Mouse (Mus musculus): ENCODE measurements around the gene Stradb. TPM values are rescaled to one million over a fixed set of nuclear protein-coding genes. Genes with fewer than 3 reads are reported as not detected.

Gene Stradb
- polyA plus RNA-seq, 1 experiment from 2014 or later, result 17.4 TPM

GRCm38 (mm10) chr1:58945960-58946670 lies 27.2 kb upstream of the Stradb start:
- DNase-seq (ENCODE audit: low spot score) (no peak), ATAC-seq (ENCODE audit: low FRiP score, low TSS enrichment) (no peak)
- Histone ChIP-seq H3K9ac (ENCODE audit: low read length) (no peak overlapping the region), H3K4me1 (replicated peaks; ENCODE audit: control insufficient read depth, insufficient read depth) (no peaks in the 10 kb centered on the region), H3K36me3 (ENCODE audit: control insufficient read depth, insufficient read depth, low read length) (no peaks in the 10 kb centered on the region), H3K27me3 (ENCODE audit: control insufficient read depth, insufficient read depth, low read length) (no peaks in the 10 kb centered on the region), H3K4me3 (ENCODE audit: low read depth, low read length) (no peak overlapping the region), H3K9me3 (ENCODE audit: control insufficient read depth, low read length) (no peaks in the 10 kb centered on the region), H3K4me2 (replicated peaks; ENCODE audit: low read depth) (no peak overlapping the region), H3K27ac (replicated peaks) (no peak overlapping the region)
- 68% methylated on average over 7 of the region's 7 CpGs for WGBS
- TF ChIP-seq EP300 (optimal IDR thresholded peaks at IDR 0.05) (no peak), CTCF (IDR thresholded peaks at IDR 0.05; ENCODE audit: low read depth) (no peak)

GRCm38 (mm10) chr1:58946718-58947117 lies 26.6 kb upstream of the Stradb start:
- Histone ChIP-seq H3K27ac (replicated peaks) (no peak overlapping the region), H3K4me2 (replicated peaks; ENCODE audit: low read depth) (no peak overlapping the region), H3K27me3 (ENCODE audit: control insufficient read depth, insufficient read depth, low read length) (no peaks in the 10 kb centered on the region), H3K36me3 (ENCODE audit: control insufficient read depth, insufficient read depth, low read length) (no peaks in the 10 kb centered on the region), H3K4me1 (replicated peaks; ENCODE audit: control insufficient read depth, insufficient read depth) (no peaks in the 10 kb centered on the region; the same call in 1 of the 2 replicates), H3K9ac (ENCODE audit: low read length) (no peak overlapping the region), H3K4me3 (ENCODE audit: low read depth, low read length) (no peak overlapping the region), H3K9me3 (ENCODE audit: control insufficient read depth, low read length) (no peaks in the 10 kb centered on the region)
- no peak for ATAC-seq (ENCODE audit: low FRiP score, low TSS enrichment)
- TF ChIP-seq CTCF (IDR thresholded peaks at IDR 0.05; ENCODE audit: low read depth), result no peak
- TF ChIP-seq EP300 (optimal IDR thresholded peaks at IDR 0.05), result no peak
- no peak for DNase-seq (ENCODE audit: low spot score)
- WGBS, result 88% methylated on average over 9 of the region's 9 CpGs

GRCm38 (mm10) chr1:58949561-58950106 lies 23.7 kb upstream of the Stradb start:
- TF ChIP-seq CTCF (IDR thresholded peaks at IDR 0.05; ENCODE audit: low read depth) (no peak), EP300 (optimal IDR thresholded peaks at IDR 0.05) (no peak)
- Histone ChIP-seq H3K4me3 (ENCODE audit: low read depth, low read length) (no peak overlapping the region), H3K4me2 (replicated peaks; ENCODE audit: low read depth) (no peak overlapping the region), H3K4me1 (replicated peaks; ENCODE audit: control insufficient read depth, insufficient read depth) (no peaks in the 10 kb centered on the region; the same call in 1 of the 2 replicates), H3K27ac (replicated peaks) (no peak overlapping the region), H3K27me3 (ENCODE audit: control insufficient read depth, insufficient read depth, low read length) (no peaks in the 10 kb centered on the region), H3K9me3 (ENCODE audit: control insufficient read depth, low read length) (no peaks in the 10 kb centered on the region), H3K9ac (ENCODE audit: low read length) (no peak overlapping the region), H3K36me3 (ENCODE audit: control insufficient read depth, insufficient read depth, low read length) (no peaks in the 10 kb centered on the region)
- WGBS, result 79% methylated on average over 6 of the region's 6 CpGs
- DNase-seq (ENCODE audit: low spot score) (peak; percentile 8), ATAC-seq (ENCODE audit: low FRiP score, low TSS enrichment) (no peak)

GRCm38 (mm10) chr1:58950899-58951648 lies 22.2 kb upstream of the Stradb start:
- Histone ChIP-seq H3K36me3 (ENCODE audit: control insufficient read depth, insufficient read depth, low read length) (no peaks in the 10 kb centered on the region), H3K9ac (ENCODE audit: low read length) (no peak overlapping the region), H3K4me2 (replicated peaks; ENCODE audit: low read depth) (no peak overlapping the region), H3K4me1 (replicated peaks; ENCODE audit: control insufficient read depth, insufficient read depth) (no peaks in the 10 kb centered on the region; the same call in 1 of the 2 replicates), H3K27me3 (ENCODE audit: control insufficient read depth, insufficient read depth, low read length) (no peaks in the 10 kb centered on the region), H3K4me3 (ENCODE audit: low read depth, low read length) (no peak overlapping the region), H3K9me3 (ENCODE audit: control insufficient read depth, low read length) (no peaks in the 10 kb centered on the region), H3K27ac (replicated peaks) (peak overlapping the region; percentile 30; the same call in 1 of the 2 replicates)
- TF ChIP-seq CTCF (IDR thresholded peaks at IDR 0.05; ENCODE audit: low read depth) (no peak), EP300 (optimal IDR thresholded peaks at IDR 0.05) (no peak)
- DNase-seq (ENCODE audit: low spot score), result peak; percentile 85
- 10% methylated on average over 8 of the region's 8 CpGs for WGBS
- peak; percentile 91 for ATAC-seq (ENCODE audit: low FRiP score, low TSS enrichment)

- Histone ChIP-seq H3K27me3 (ENCODE audit: control insufficient read depth, insufficient read depth, low read length) (no peaks in the 10 kb centered on the region), H3K36me3 (ENCODE audit: control insufficient read depth, insufficient read depth, low read length) (no peaks in the 10 kb centered on the region), H3K27ac (replicated peaks) (peak overlapping the region; percentile 56), H3K9ac (ENCODE audit: low read length) (no peak overlapping the region), H3K4me2 (replicated peaks; ENCODE audit: low read depth) (no peak overlapping the region), H3K9me3 (ENCODE audit: control insufficient read depth, low read length) (no peaks in the 10 kb centered on the region), H3K4me3 (ENCODE audit: low read depth, low read length) (no peak overlapping the region), H3K4me1 (replicated peaks; ENCODE audit: control insufficient read depth, insufficient read depth) (no peaks in the 10 kb centered on the region; the same call in 1 of the 2 replicates)
- WGBS, result 64% methylated on average over 4 of the region's 4 CpGs
- TF ChIP-seq EP300 (optimal IDR thresholded peaks at IDR 0.05), result no peak
- ATAC-seq (ENCODE audit: low FRiP score, low TSS enrichment) (peak; percentile 41), DNase-seq (ENCODE audit: low spot score) (peak; percentile 25)
Measured at GRCm38 (mm10) chr1:58951841-58952240, 21.5 kb upstream of the Stradb start.

Measured in stomach, postnatal 0 days (tissue).